Mouse (Mus musculus): ENCODE data around the gene Disp2.

Disp2 gene

GRCm38 (mm10) chr2:118759828-118760227 is 19.7 kb upstream of the Disp2 start:
- DNase-seq (ENCODE audit: low spot score in 2 of 2), result peak in 1 of 2 experiments; percentile 53

DNA sequence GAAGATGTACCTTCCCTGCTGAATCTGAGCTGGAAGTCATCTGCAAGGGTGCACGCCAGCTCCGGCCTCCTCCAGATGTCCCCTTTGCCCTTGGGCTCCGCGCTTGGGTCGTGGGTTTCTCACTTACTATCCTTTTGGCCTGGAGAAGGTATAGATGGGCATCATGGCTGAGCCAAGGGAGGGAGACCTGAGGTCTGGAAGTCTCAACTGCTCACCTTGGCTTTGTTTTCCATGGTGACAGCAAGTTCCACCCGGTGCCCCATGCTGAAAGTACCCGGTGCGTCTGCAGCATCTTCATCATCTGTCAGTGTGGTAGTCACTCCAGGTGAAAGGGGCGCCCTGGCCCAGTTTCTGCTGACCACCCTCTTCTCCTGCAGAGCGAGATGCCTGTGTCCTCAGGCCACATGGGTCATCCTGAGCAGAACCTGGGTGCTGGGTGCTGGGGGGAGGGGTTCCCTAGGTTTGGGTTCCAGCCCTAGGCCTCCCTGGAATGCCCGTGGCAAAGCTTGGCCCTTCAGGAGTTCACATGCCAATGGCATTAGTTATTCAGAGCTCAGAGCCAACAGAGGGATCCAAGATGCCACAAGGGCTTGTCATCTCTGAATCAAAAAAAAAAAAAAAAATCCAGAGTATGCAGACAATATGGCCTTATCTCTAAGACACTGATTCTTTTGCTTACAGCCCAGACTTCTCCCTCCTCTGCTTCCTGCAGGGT is 19.1 kb upstream of the Disp2 start:
- no peak for DNase-seq (ENCODE audit: low spot score in 2 of 2)

DNA sequence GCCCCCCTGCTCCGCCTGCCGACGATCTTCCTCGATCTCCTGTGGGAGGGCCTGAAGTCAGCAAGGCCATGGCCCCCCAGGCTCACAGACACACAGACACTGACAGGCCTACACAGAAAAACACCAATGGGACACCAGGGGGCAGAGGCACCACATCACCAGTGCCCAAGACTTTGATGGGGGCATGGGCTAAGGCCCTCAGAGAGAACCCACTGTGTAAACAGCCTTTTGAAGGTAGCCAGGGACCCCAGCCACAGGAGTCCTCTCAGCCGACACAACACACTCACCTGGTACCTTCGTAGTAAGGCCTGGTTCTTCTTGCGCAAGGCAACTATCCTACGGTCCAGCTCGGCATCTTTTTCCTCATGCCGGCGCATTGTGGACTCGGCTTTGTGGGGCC is 18.2 kb upstream of the Disp2 start:
- no peak for DNase-seq (ENCODE audit: low spot score in 2 of 2)

- peak; percentile 93 to 94 for DNase-seq (ENCODE audit: low spot score in 2 of 2)
Observed at GRCm38 (mm10) chr2:118761906-118762783, 17.4 kb upstream of the Disp2 start, which contains the start of gene Ccdc9b. Gene Ccdc9b, minus strand, starts transcription at chr2:118762661.

- DNase-seq (ENCODE audit: low spot score in 2 of 2), result no peak
Observed at GRCm38 (mm10) chr2:118762784-118763148, 16.8 kb upstream of the Disp2 start.

GRCm38 (mm10) chr2:118763469-118763868 is 16.1 kb upstream of the Disp2 start:
- DNase-seq (ENCODE audit: low spot score in 2 of 2), result peak in 1 of 2 experiments; percentile 45

GRCm38 (mm10) chr2:118764094-118764831 is 15.3 kb upstream of the Disp2 start:
- DNase-seq (ENCODE audit: low spot score in 2 of 2), result no peak

DNA sequence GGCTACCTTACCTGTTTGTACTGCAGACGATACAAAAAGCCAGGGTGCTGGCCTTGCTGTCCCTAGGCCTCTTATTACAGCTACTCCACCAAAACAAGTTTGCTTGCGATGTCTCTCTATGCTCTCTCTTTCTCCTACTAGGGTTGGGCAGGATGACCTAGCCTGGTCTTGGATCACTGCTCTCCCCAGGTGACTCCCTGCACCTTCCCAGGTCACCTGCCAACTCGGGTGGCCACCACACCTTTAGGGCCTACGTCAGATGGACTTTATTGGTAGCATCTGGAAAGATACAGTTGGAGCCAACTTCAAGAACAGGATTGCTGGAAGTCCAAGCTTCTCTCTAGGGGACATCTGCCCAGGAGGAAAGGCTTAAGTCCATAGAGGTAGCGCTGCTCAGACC is 14.6 kb upstream of the Disp2 start:
- DNase-seq (ENCODE audit: low spot score in 2 of 2), result no peak

- no peak for DNase-seq (ENCODE audit: low spot score in 2 of 2)
Observed at GRCm38 (mm10) chr2:118766041-118767033, 13.2 kb upstream of the Disp2 start.

GRCm38 (mm10) chr2:118772158-118772874 is 7.2 kb upstream of the Disp2 start, which contains the start of gene Phgr1:
Gene Phgr1, plus strand, starts transcription at chr2:118772769.
- no peak for DNase-seq (ENCODE audit: low spot score in 2 of 2)

DNA sequence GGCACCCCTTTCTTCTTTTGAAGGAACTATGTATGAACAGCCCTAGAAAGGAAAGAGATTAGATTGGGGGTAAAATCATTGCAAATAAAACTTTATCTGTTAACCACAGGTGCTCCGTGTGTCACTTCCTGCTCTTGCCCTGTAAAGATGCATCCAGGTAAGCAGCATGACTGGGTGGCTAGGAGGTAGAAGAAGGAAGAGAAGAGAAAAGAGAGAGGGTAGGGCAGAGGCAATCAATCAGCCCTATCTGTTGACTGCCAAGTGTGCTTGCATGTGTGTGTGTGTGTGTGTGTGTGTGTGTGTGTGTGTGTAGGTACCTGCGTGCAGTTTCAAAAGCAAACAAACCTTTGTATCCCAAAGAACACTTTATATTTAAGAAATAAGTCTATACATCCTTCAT is 5.0 kb upstream of the Disp2 start:
- no peak for DNase-seq (ENCODE audit: low spot score in 2 of 2)

- DNase-seq (ENCODE audit: low spot score in 2 of 2), result no peak
Observed at GRCm38 (mm10) chr2:118775396-118775795, 4.1 kb upstream of the Disp2 start.

DNA sequence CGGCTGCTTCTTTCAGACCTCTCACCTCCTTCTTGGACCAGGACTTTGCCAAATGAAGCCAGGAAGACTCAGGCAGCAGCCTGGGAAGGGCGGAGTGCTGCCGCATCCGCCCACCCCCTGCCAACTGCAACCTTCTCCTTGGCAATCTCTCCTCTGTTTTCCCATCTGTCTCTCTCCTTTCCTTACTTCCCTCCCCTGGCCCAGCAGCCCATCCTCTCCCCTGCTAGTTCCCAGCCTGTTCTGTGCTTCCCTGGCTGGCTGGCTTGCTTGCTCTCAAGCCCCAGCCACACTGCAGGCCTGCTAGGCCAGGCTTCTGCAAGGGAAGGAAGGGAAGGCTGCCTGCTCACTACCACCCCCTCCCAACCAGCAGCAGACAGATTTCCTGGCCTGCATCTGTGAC is 3.7 kb upstream of the Disp2 start:
- no peak for DNase-seq (ENCODE audit: low spot score in 2 of 2)

GRCm38 (mm10) chr2:118776295-118776694 is 3.2 kb upstream of the Disp2 start:
- no peak for DNase-seq (ENCODE audit: low spot score in 2 of 2)

- DNase-seq (ENCODE audit: low spot score in 2 of 2), result no peak
Observed at GRCm38 (mm10) chr2:118778418-118778817, 1.1 kb upstream of the Disp2 start.

- no peak for DNase-seq (ENCODE audit: low spot score in 2 of 2)
Observed at GRCm38 (mm10) chr2:118779065-118779464, 454 bp upstream of the Disp2 start.

GRCm38 (mm10) chr2:118781115-118781514 is 1.6 kb downstream of the Disp2 start:
- no peak for DNase-seq (ENCODE audit: low spot score in 2 of 2)

GRCm38 (mm10) chr2:118782303-118782702 is 2.8 kb downstream of the Disp2 start:
- DNase-seq (ENCODE audit: low spot score in 2 of 2), result no peak

GRCm38 (mm10) chr2:118783093-118783492 is 3.6 kb downstream of the Disp2 start:
- DNase-seq (ENCODE audit: low spot score in 2 of 2), result no peak

GRCm38 (mm10) chr2:118783663-118784062 is 4.1 kb downstream of the Disp2 start:
- no peak for DNase-seq (ENCODE audit: low spot score in 2 of 2)
